Mouse (Mus musculus) lung, postnatal 0 days (tissue): ENCODE data around the gene Mbip.

Experiments used
- CTCF ChIP-seq: IDR thresholded peaks from 2 replicates; pipeline ENCODE4 v1.5.1; 2016; ENCODE audit warnings: antibody characterized with exemption, mild to moderate bottlenecking
- EP300 ChIP-seq: IDR thresholded peaks from 2 replicates; pipeline ENCODE4 v1.6.1; 2016; ENCODE audit warnings: antibody characterized with exemption, mild to moderate bottlenecking, control low read depth

DNA sequence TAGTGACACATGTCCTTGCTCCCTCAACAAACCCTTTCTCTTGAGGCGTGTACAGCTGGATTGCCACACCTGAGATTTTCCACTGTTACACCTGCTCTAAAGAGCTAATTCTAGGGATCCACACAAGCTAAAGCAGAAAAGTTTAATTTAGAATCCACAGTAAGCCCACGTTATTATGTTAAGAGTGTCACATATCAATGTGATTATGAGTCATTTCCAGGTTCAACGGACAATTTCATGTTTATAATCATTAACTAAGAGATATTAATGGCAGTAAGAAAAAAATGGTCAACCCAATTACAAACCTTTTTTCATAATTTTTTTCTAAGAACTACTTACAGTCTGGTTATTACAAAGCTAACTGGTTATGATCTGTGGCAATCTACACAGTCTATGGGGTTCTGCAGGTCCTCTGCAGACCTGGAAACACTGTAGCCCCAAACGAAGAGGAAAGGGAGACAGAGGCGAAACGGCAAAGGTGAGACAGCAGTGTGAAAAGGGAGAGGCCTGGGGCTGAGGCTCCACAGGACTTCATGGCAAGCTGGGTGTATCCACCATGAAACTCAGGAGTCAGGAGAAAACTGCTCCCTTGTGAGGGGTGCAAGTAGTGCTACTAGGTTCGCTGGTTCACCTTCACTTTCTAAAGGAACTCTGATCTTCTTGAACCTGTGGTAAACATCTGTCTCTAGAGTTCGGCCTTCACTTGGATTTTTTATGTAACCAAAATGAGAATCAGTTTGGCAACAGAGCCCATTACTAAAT is 6.2 kb downstream of the Mbip start:
- no peak for TF ChIP-seq EP300
- no peak for TF ChIP-seq CTCF
